Mouse (Mus musculus) lung, postnatal 0 days (tissue): ENCODE measurements around the gene Vps33a.

Experiments
- CTCF ChIP-seq: IDR thresholded peaks from 2 replicates; pipeline ENCODE4 v1.5.1; 2016; ENCODE audit warnings: antibody characterized with exemption, mild to moderate bottlenecking
- EP300 ChIP-seq: IDR thresholded peaks from 2 replicates; pipeline ENCODE4 v1.6.1; 2016; ENCODE audit warnings: antibody characterized with exemption, mild to moderate bottlenecking, control low read depth

DNA sequence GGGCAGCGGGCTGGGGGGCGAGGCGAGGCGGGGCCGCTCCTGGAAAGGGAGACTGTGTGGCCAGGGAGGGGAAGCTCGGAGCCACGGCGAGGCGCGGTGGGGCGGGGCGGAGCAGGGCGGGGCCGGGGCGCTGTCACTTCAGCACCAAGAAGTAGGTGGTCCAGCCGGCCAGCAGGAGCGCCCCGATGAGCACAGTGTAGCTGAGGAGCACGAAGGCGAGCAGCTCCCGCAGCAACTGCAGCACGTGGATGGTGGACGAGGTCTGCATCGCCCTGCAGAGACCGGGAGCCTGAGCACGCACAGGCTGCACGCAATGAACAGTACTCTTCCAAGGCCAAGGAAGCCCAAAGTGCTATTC lies 48.5 kb downstream of the Vps33a start:
- TF ChIP-seq CTCF (peak; percentile 44), EP300 (no peak)
